17 mouse cellular contexts compared by ENCODE assay signal in the genomic region with DNA sequence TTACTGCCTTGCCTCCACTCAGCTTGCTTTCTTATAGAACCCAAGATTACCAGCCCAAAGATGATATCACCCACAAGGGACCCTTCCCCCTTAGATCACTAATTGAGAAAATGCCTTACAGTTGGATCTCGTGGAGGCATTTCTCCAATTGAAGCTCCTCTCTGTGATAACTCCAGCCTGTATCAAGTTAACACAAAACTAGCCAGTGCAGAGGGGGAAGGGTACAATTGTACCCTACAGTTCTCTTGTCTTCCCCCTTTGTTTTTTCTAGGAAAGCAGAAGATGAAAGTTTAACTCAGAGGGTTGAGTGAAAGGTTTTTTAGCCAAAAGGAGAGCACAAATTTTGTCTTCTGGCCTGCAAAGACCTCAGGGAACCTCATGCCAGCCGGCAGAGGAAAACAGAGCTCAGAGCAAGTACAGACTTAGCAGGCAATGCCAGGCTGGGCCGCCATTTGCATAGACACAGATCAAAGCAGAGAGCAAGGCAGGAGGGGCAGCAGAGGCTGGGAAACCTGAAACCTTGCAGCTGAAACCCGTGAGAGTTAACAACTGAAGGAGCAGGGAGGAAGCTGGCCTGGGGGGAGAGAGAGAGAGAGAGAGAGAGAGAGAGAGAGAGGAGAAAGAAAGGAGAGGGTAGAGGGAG. TPM values are rescaled to one million over a fixed set of nuclear protein-coding genes. Genes with fewer than 3 reads are reported as not detected.
DNase-seq lines count a peak whose midpoint lies in the region; ATAC-seq and TF ChIP-seq lines count a peak whose summit lies in the region.
"Had no signal": no experiment of that assay in that cellular context is flagged by ENCODE, and none has a peak within 500 bp of the region (broad histone marks: within the 10 kb centered on the region; RNA-seq: fewer than 3 reads in every experiment).

No protein-coding gene starts in this region.

- no peaks in the 10 kb centered on the region for H3K27me3 ChIP-seq in forebrain, embryonic 10.5 days (ENCODE audit: poor library complexity, severe bottlenecking)
- H3K27me3 ChIP-seq in forebrain, postnatal 0 days (ENCODE audit: insufficient read depth, low read length), result no peaks in the 10 kb centered on the region
- no peaks in the 10 kb centered on the region for H3K27me3 ChIP-seq in midbrain, embryonic 10.5 days (ENCODE audit: low read depth, poor library complexity, severe bottlenecking)
- H3K27me3 ChIP-seq in midbrain, embryonic 16.5 days (ENCODE audit: control insufficient read depth, insufficient read depth, low read depth, low read length), result no peaks in the 10 kb centered on the region
- no peaks in the 10 kb centered on the region for H3K27me3 ChIP-seq in embryonic facial prominence, embryonic 12.5 days
- no peaks in the 10 kb centered on the region for H3K27me3 ChIP-seq in midbrain, embryonic 14.5 days (ENCODE audit: control insufficient read depth, insufficient read depth, low read length)

- H3K9me3 ChIP-seq in forebrain, embryonic 10.5 days, result no peaks in the 10 kb centered on the region; the same call in 1 of the 2 replicates
- no peaks in the 10 kb centered on the region for H3K9me3 ChIP-seq in forebrain, postnatal 0 days (ENCODE audit: low read length)
- H3K9me3 ChIP-seq in midbrain, embryonic 10.5 days (replicated peaks), result peaks cover 3% of the 10 kb centered on the region; the same call in 1 of the 2 replicates
- no peaks in the 10 kb centered on the region for H3K9me3 ChIP-seq in midbrain, embryonic 16.5 days (replicated peaks; ENCODE audit: control insufficient read depth, low read length, poor library complexity, severe bottlenecking)
- H3K9me3 ChIP-seq in embryonic facial prominence, embryonic 12.5 days, result peaks cover 7% of the 10 kb centered on the region; the same call in 1 of the 2 replicates
- no peaks in the 10 kb centered on the region for H3K9me3 ChIP-seq in midbrain, embryonic 14.5 days (ENCODE audit: control insufficient read depth, low read length)

- H3K4me2 ChIP-seq in forebrain, postnatal 0 days (ENCODE audit: low read depth), result no peak overlapping the region
- H3K4me2 ChIP-seq in midbrain, embryonic 16.5 days (ENCODE audit: low read length), result no peak overlapping the region
- no peak overlapping the region for H3K4me2 ChIP-seq in embryonic facial prominence, embryonic 12.5 days (replicated peaks)
- H3K4me2 ChIP-seq in midbrain, embryonic 14.5 days (ENCODE audit: low read length), result no peak overlapping the region

- TF ChIP-seq CTCF in forebrain, postnatal 0 days (IDR thresholded peaks at IDR 0.05; ENCODE audit: low read depth), result no peak

- no peaks in the 10 kb centered on the region for H3K36me3 ChIP-seq in forebrain, embryonic 10.5 days (replicated peaks)
- no peaks in the 10 kb centered on the region for H3K36me3 ChIP-seq in forebrain, postnatal 0 days (ENCODE audit: insufficient read depth)
- no peaks in the 10 kb centered on the region for H3K36me3 ChIP-seq in midbrain, embryonic 10.5 days
- H3K36me3 ChIP-seq in midbrain, embryonic 16.5 days (ENCODE audit: control insufficient read depth, insufficient read depth, low read length), result no peaks in the 10 kb centered on the region
- no peaks in the 10 kb centered on the region for H3K36me3 ChIP-seq in embryonic facial prominence, embryonic 12.5 days
- H3K36me3 ChIP-seq in midbrain, embryonic 14.5 days (ENCODE audit: control insufficient read depth, insufficient read depth, low read length), result no peaks in the 10 kb centered on the region

- DNase-seq in forebrain, embryonic 10.5 days (ENCODE audit: extremely low spot score, low spot score), result peak; percentile 37
- no peak for DNase-seq in forebrain, postnatal 0 days
- peak; percentile 47 for DNase-seq in midbrain, embryonic 10.5 days (ENCODE audit: low spot score)
- DNase-seq in midbrain, embryonic 14.5 days, result peak; percentile 11
- DNase-seq in natural killer cell, adult 2 months (ENCODE audit: low spot score in 2 of 2), result no peak
- no peak for DNase-seq in retina, postnatal 1 day
- DNase-seq: cerebellum, adult 11 months; heart, postnatal 36 days; kidney, adult 2 months; left cerebral cortex, postnatal 4 days; liver, postnatal 0 days; right cerebral cortex, postnatal 14 days; thymus, adult 2 months had no signal

- peak overlapping the region; percentile 65 for H3K27ac ChIP-seq in forebrain, embryonic 10.5 days
- no peak overlapping the region for H3K27ac ChIP-seq in forebrain, postnatal 0 days (ENCODE audit: low read depth, low read length)
- H3K27ac ChIP-seq in midbrain, embryonic 10.5 days (replicated peaks), result peak overlapping the region; percentile 70
- no peak overlapping the region for H3K27ac ChIP-seq in midbrain, embryonic 16.5 days (ENCODE audit: low read length)
- H3K27ac ChIP-seq in embryonic facial prominence, embryonic 12.5 days, result no peak overlapping the region
- no peak overlapping the region for H3K27ac ChIP-seq in midbrain, embryonic 14.5 days (replicated peaks; ENCODE audit: low read depth, low read length)

- H3K4me1 ChIP-seq in forebrain, embryonic 10.5 days, result peaks cover 11% of the 10 kb centered on the region
- no peaks in the 10 kb centered on the region for H3K4me1 ChIP-seq in forebrain, postnatal 0 days (ENCODE audit: insufficient read depth)
- H3K4me1 ChIP-seq in midbrain, embryonic 10.5 days, result peaks cover 10% of the 10 kb centered on the region
- no peaks in the 10 kb centered on the region for H3K4me1 ChIP-seq in midbrain, embryonic 16.5 days (ENCODE audit: control insufficient read depth, insufficient read depth, low read length)
- no peaks in the 10 kb centered on the region; the same call in 1 of the 2 replicates for H3K4me1 ChIP-seq in embryonic facial prominence, embryonic 12.5 days
- no peaks in the 10 kb centered on the region for H3K4me1 ChIP-seq in midbrain, embryonic 14.5 days (ENCODE audit: control insufficient read depth, insufficient read depth, low read length)

- H3K4me3 ChIP-seq in forebrain, embryonic 10.5 days, result no peak overlapping the region
- H3K4me3 ChIP-seq in forebrain, postnatal 0 days (ENCODE audit: low read depth, low read length), result no peak overlapping the region
- no peak overlapping the region for H3K4me3 ChIP-seq in midbrain, embryonic 10.5 days
- H3K4me3 ChIP-seq in midbrain, embryonic 16.5 days (ENCODE audit: low read depth, low read length), result no peak overlapping the region
- no peak overlapping the region for H3K4me3 ChIP-seq in embryonic facial prominence, embryonic 12.5 days
- no peak overlapping the region for H3K4me3 ChIP-seq in midbrain, embryonic 14.5 days (replicated peaks; ENCODE audit: low read depth, low read length)

- 8% methylated on average over 4 of the region's 4 CpGs for WGBS in forebrain, embryonic 10.5 days
- WGBS in forebrain, postnatal 0 days, result 9% methylated on average over 4 of the region's 4 CpGs
- WGBS in midbrain, embryonic 10.5 days, result 9% methylated on average over 4 of the region's 4 CpGs
- 6% methylated on average over 4 of the region's 4 CpGs for WGBS in midbrain, embryonic 16.5 days
- 2% methylated on average over 4 of the region's 4 CpGs for WGBS in embryonic facial prominence, embryonic 12.5 days
- WGBS in midbrain, embryonic 14.5 days, result 8% methylated on average over 4 of the region's 4 CpGs

- H3K9ac ChIP-seq in forebrain, postnatal 0 days, result no peak overlapping the region
- H3K9ac ChIP-seq in midbrain, embryonic 16.5 days (ENCODE audit: low read depth, low read length), result no peak overlapping the region
- H3K9ac ChIP-seq in embryonic facial prominence, embryonic 12.5 days, result no peak overlapping the region
- no peak overlapping the region for H3K9ac ChIP-seq in midbrain, embryonic 14.5 days (replicated peaks; ENCODE audit: low read length)
- H3K9ac ChIP-seq: liver, postnatal 0 days had no signal

- ATAC-seq in forebrain, postnatal 0 days, result no peak
- ATAC-seq in midbrain, embryonic 16.5 days, result no peak
- ATAC-seq in embryonic facial prominence, embryonic 12.5 days (ENCODE audit: insufficient number of reproducible peaks, insufficient read depth, low FRiP score, low TSS enrichment), result 0 out of 2 replicates have a peak, but pooled peaks have one; percentile 71
- ATAC-seq in midbrain, embryonic 14.5 days (ENCODE audit: low FRiP score, low TSS enrichment), result no peak
- ATAC-seq: activated CD4-positive, CD25-positive, alpha-beta regulatory T cell, adult 4 months; liver, postnatal 0 days had no signal

RNA-seq across cellular contexts. Expression of gene Cdh18, which starts 29.3 kb away (rescaled TPM):
- polyA plus RNA-seq in forebrain, embryonic 10.5 days (2016; fragmentation: Nextera tagmentation; extraction: Ambion mirVana), result 0.09 TPM in 1 of 2 replicates, not detected in the other
- 28.1 and 32.3 TPM in 2 replicates for total RNA-seq in forebrain, postnatal 0 days (2014; rRNA removed)
- 3.2 and 5.1 TPM in 2 replicates for polyA plus RNA-seq in forebrain, postnatal 0 days (2015; fragmentation: Nextera tagmentation; extraction: Ambion mirVana)
- polyA plus RNA-seq in midbrain, embryonic 10.5 days (2016; fragmentation: Nextera tagmentation; extraction: Ambion mirVana), result 0.17 and 0.31 TPM in 2 replicates
- 8.3 and 10.1 TPM in 2 replicates for polyA plus RNA-seq in midbrain, embryonic 16.5 days (2015; fragmentation: Nextera tagmentation; extraction: Ambion mirVana)
- 1.5 and 1.7 TPM in 2 replicates for polyA plus RNA-seq in embryonic facial prominence, embryonic 12.5 days (2016; fragmentation: Nextera tagmentation; extraction: Ambion mirVana)
- polyA plus RNA-seq in midbrain, embryonic 14.5 days (2014; fragmentation: Nextera tagmentation; extraction: Ambion mirVana), result 8.9 and 9.7 TPM in 2 replicates
- total RNA-seq: heart, adult 8-10 months; heart, postnatal 36 days had no signal
- polyA plus RNA-seq: activated CD4-positive, CD25-positive, alpha-beta regulatory T cell, adult 4 months; kidney, adult 2 months; liver, postnatal 0 days; thymus, adult 2 months had no signal

Comparison
In these comparisons a context has a peak if more than half of its experiments do, and no peak if none do; other contexts are left out.
1. DNase-seq: peak in forebrain, embryonic 10.5 days (single experiment), midbrain, embryonic 10.5 days (single experiment) and midbrain, embryonic 14.5 days (single experiment); none in forebrain, postnatal 0 days (single experiment), natural killer cell, adult 2 months (0 of 2) and retina, postnatal 1 day (single experiment).
2. H3K27ac ChIP-seq: peak in forebrain, embryonic 10.5 days (single experiment) and midbrain, embryonic 10.5 days (single experiment); none in forebrain, postnatal 0 days (single experiment), midbrain, embryonic 16.5 days (single experiment), embryonic facial prominence, embryonic 12.5 days (single experiment) and midbrain, embryonic 14.5 days (single experiment).